Mouse (Mus musculus): ENCODE data around the gene Samd13. TPM values are rescaled to one million over a fixed set of nuclear protein-coding genes. Genes with fewer than 3 reads are reported as not detected.

The Samd13 gene
- polyA plus RNA-seq (2015; fragmentation: Nextera tagmentation; extraction: Ambion mirVana): 0.79 and 1.4 TPM in 2 replicates

DNA sequence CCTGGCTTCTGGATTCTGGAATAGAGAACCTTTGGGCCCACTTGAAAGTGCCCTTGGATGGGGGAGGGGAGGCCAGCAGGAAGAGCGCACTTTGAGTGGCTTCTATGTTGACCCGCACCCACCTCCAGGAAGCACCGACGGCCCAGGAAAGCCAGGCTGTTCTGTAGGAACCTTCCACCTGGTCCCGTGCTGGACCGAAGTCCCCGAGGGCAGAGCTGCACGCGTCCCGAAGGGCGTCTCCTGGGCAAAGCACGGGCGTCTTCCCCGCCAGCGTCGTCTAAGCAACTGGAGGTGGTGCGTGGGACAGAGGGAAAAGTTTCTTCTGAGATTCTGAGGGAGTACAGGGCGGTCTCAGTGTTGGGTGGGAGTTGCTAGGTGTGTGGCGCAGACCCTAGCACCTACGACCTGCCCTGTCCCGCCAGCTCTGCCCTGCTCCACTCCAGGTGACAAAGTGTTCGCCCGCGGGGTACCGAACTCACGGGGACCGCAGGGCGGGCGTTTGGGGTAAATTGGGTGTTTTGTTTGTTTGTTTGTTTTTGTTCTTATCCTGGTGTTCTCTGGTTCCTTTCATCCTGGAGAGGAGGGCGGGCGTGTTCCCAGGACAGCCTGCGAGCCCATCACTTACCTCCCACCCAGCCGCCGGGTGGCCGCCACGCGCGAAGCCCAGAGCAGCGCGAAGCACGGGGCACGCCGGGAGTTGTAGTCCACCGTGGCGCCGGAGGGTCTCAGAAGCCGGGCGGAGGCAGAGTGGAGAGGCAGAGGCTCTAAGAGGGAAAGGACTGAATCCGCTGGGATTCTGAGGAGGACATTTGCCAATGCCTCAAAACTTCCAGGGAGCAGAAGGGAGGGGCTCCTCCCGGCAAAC, at the start of gene Samd13:
Samd13 (minus strand) TSS at position 782 of the 865 bp plus-strand sequence.

DNA sequence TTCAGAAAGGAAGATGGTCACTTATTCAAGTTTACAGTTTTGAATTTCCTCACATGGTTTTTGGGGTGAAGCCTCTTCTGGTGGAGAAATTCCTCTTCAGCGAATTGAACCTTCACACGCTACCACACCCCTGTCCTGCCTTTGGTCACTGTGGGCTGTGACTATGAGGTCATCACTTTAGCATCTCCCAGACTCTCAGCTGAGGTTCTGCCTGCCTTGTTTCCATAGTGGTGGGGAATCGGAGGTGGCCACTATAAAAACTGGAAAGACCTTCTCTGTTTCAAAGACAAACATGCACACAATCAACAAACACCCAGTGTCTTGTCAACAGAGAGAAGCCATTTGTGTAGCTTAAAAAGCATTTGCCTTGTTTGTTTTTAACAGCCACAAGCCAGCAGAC, 34.2 kb downstream of the Samd13 start, which contains the start of gene 4930503B20Rik:
4930503B20Rik (minus strand) TSS at position 101 of the 400 bp plus-strand sequence.

DNA sequence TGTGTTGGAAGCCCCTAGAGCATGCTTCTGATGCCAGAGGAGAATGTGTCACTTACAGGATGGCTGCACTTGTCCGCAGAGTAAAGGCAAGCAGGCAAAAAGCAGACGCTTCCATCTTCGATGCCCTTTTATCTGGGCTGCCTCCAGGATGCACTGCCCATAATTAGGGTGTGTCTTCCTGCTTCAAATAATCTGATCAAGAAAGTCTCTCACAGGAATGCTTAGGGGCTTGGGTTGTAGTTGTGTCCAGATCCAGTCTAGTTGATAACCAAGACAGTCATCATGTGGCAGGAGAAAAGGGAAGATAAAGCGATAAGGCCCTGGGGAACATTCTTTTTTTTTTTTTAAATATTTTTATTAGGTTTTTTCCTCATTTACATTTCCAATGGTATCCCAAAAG, 69.9 kb downstream of the Samd13 start, which contains the start of gene Dnase2b:
Dnase2b (minus strand) TSS at position 101 of the 400 bp plus-strand sequence.

Other genes starting within 250 kb of the Samd13 start
- gene Ctbs, start 235.8 kb downstream of the Samd13 start, polyA plus RNA-seq (2015; fragmentation: Nextera tagmentation; extraction: Ambion mirVana): 8.8 and 9.6 TPM in 2 replicates
- 2.3 and 3.5 TPM in 2 replicates for gene Spata1, start 185.8 kb downstream of the Samd13 start, polyA plus RNA-seq (2015; fragmentation: Nextera tagmentation; extraction: Ambion mirVana)
- gene Gng5, start 185.8 kb downstream of the Samd13 start, polyA plus RNA-seq (2015; fragmentation: Nextera tagmentation; extraction: Ambion mirVana): 904 and 989 TPM in 2 replicates
- 27.6 and 29.6 TPM in 2 replicates for gene Rpf1, start 164.2 kb downstream of the Samd13 start, polyA plus RNA-seq (2015; fragmentation: Nextera tagmentation; extraction: Ambion mirVana)
- gene Uox, start 115.2 kb downstream of the Samd13 start, polyA plus RNA-seq (2015; fragmentation: Nextera tagmentation; extraction: Ambion mirVana): 0.12 TPM in 1 of 2 replicates, not detected in the other
- gene Dnase2b, start 70.0 kb downstream of the Samd13 start, polyA plus RNA-seq (2015; fragmentation: Nextera tagmentation; extraction: Ambion mirVana): not detected in 2 replicates
- not detected in 2 replicates for gene 4930503B20Rik, start 34.3 kb downstream of the Samd13 start, polyA plus RNA-seq (2015; fragmentation: Nextera tagmentation; extraction: Ambion mirVana)
- 32.6 and 32.7 TPM in 2 replicates for gene Prkacb, start 127.4 kb upstream of the Samd13 start, polyA plus RNA-seq (2015; fragmentation: Nextera tagmentation; extraction: Ambion mirVana)
- 6.5 and 10.4 TPM in 2 replicates for gene Ttll7, start 166.8 kb upstream of the Samd13 start, polyA plus RNA-seq (2015; fragmentation: Nextera tagmentation; extraction: Ambion mirVana)

Measured in skeletal muscle tissue, postnatal 0 days (tissue).